Mouse (Mus musculus): ENCODE data around the gene Tspear. TPM values are rescaled to one million over a fixed set of nuclear protein-coding genes. Genes with fewer than 3 reads are reported as not detected.

Tspear gene
- 0.67 and 0.74 TPM in 2 replicates for polyA plus RNA-seq (2015; fragmentation: Nextera tagmentation; extraction: Ambion mirVana)

GRCm38 (mm10) chr10:77685895-77686664 is at the start of gene Tspear:
TSS of gene Tspear (plus strand) at chr10:77686569.
- peak within 1 kb of the TSS; percentile 45; the same call in 1 of the 2 replicates for H3K27ac ChIP-seq (replicated peaks)
- H3K36me3 ChIP-seq (ENCODE audit: control insufficient read depth, insufficient read depth, low read length), result no peaks in the 10 kb centered on the region
- peak within 1 kb of the TSS; percentile 27; the same call in 1 of the 2 replicates for H3K4me2 ChIP-seq (replicated peaks; ENCODE audit: low read depth)
- DNase-seq (ENCODE audit: low spot score) (peak; percentile 47), ATAC-seq (ENCODE audit: low FRiP score, low TSS enrichment) (peak; percentile 50; the same call in 1 of the 2 replicates)
- no peaks in the 10 kb centered on the region for H3K4me1 ChIP-seq (replicated peaks; ENCODE audit: control insufficient read depth, insufficient read depth)
- WGBS, result 6% methylated on average over 22 of the region's 22 CpGs
- TF ChIP-seq EP300 (optimal IDR thresholded peaks at IDR 0.05), result peak; percentile 39
- TF ChIP-seq CTCF (IDR thresholded peaks at IDR 0.05; ENCODE audit: low read depth), result no peak
- no peaks in the 10 kb centered on the region for H3K27me3 ChIP-seq (ENCODE audit: control insufficient read depth, insufficient read depth, low read length)
- H3K9me3 ChIP-seq (ENCODE audit: control insufficient read depth, low read length), result no peaks in the 10 kb centered on the region
- H3K4me3 ChIP-seq (ENCODE audit: low read depth, low read length), result no peak within 1 kb of the TSS
- H3K9ac ChIP-seq (ENCODE audit: low read length), result no peak within 1 kb of the TSS

- H3K36me3 ChIP-seq (ENCODE audit: control insufficient read depth, insufficient read depth, low read length), result peaks cover 14% of the 10 kb centered on the region
- H3K9ac ChIP-seq (ENCODE audit: low read length), result no peak overlapping the region
- no peak for ATAC-seq (ENCODE audit: low FRiP score, low TSS enrichment)
- 75% methylated on average over 6 of the region's 6 CpGs for WGBS
- no peak overlapping the region for H3K4me3 ChIP-seq (ENCODE audit: low read depth, low read length)
- no peaks in the 10 kb centered on the region for H3K9me3 ChIP-seq (ENCODE audit: control insufficient read depth, low read length)
- TF ChIP-seq CTCF (IDR thresholded peaks at IDR 0.05; ENCODE audit: low read depth) (no peak), EP300 (optimal IDR thresholded peaks at IDR 0.05) (no peak)
- no peak overlapping the region for H3K4me2 ChIP-seq (replicated peaks; ENCODE audit: low read depth)
- no peak for DNase-seq (ENCODE audit: low spot score)
- no peaks in the 10 kb centered on the region for H3K27me3 ChIP-seq (ENCODE audit: control insufficient read depth, insufficient read depth, low read length)
- H3K27ac ChIP-seq (replicated peaks), result no peak overlapping the region
- H3K4me1 ChIP-seq (replicated peaks; ENCODE audit: control insufficient read depth, insufficient read depth), result 0 out of 2 replicates have a peak, but pooled peaks cover 5% of the 10 kb centered on the region
Measured at GRCm38 (mm10) chr10:77638956-77639355, 47.4 kb upstream of the Tspear start.

GRCm38 (mm10) chr10:77643160-77643559 is 43.2 kb upstream of the Tspear start:
- Histone ChIP-seq H3K9ac (ENCODE audit: low read length) (no peak overlapping the region), H3K36me3 (ENCODE audit: control insufficient read depth, insufficient read depth, low read length) (peaks cover 35% of the 10 kb centered on the region), H3K27ac (replicated peaks) (no peak overlapping the region), H3K27me3 (ENCODE audit: control insufficient read depth, insufficient read depth, low read length) (no peaks in the 10 kb centered on the region), H3K4me2 (replicated peaks; ENCODE audit: low read depth) (no peak overlapping the region), H3K4me3 (ENCODE audit: low read depth, low read length) (no peak overlapping the region), H3K4me1 (replicated peaks; ENCODE audit: control insufficient read depth, insufficient read depth) (0 out of 2 replicates have a peak, but pooled peaks cover 3% of the 10 kb centered on the region), H3K9me3 (ENCODE audit: control insufficient read depth, low read length) (no peaks in the 10 kb centered on the region)
- DNase-seq (ENCODE audit: low spot score), result no peak
- TF ChIP-seq EP300 (optimal IDR thresholded peaks at IDR 0.05), result no peak
- no peak for TF ChIP-seq CTCF (IDR thresholded peaks at IDR 0.05; ENCODE audit: low read depth)
- WGBS, result 79% methylated on average over 7 of the region's 7 CpGs
- no peak for ATAC-seq (ENCODE audit: low FRiP score, low TSS enrichment)

- no peak overlapping the region for H3K9ac ChIP-seq (ENCODE audit: low read length)
- H3K4me3 ChIP-seq (ENCODE audit: low read depth, low read length), result no peak overlapping the region
- H3K9me3 ChIP-seq (ENCODE audit: control insufficient read depth, low read length), result no peaks in the 10 kb centered on the region
- H3K4me2 ChIP-seq (replicated peaks; ENCODE audit: low read depth), result no peak overlapping the region
- H3K27ac ChIP-seq (replicated peaks), result no peak overlapping the region
- H3K4me1 ChIP-seq (replicated peaks; ENCODE audit: control insufficient read depth, insufficient read depth), result no peaks in the 10 kb centered on the region
- DNase-seq (ENCODE audit: low spot score) (no peak), ATAC-seq (ENCODE audit: low FRiP score, low TSS enrichment) (no peak)
- 87% methylated on average over 5 of the region's 5 CpGs for WGBS
- TF ChIP-seq EP300 (optimal IDR thresholded peaks at IDR 0.05), result no peak
- TF ChIP-seq CTCF (IDR thresholded peaks at IDR 0.05; ENCODE audit: low read depth), result no peak
- H3K27me3 ChIP-seq (ENCODE audit: control insufficient read depth, insufficient read depth, low read length), result no peaks in the 10 kb centered on the region
- peaks cover 35% of the 10 kb centered on the region for H3K36me3 ChIP-seq (ENCODE audit: control insufficient read depth, insufficient read depth, low read length)
Measured at GRCm38 (mm10) chr10:77645571-77645970, 40.8 kb upstream of the Tspear start.

GRCm38 (mm10) chr10:77647461-77647860 is 38.9 kb upstream of the Tspear start:
- no peak for DNase-seq (ENCODE audit: low spot score)
- Histone ChIP-seq H3K4me2 (replicated peaks; ENCODE audit: low read depth) (no peak overlapping the region), H3K27me3 (ENCODE audit: control insufficient read depth, insufficient read depth, low read length) (no peaks in the 10 kb centered on the region), H3K36me3 (ENCODE audit: control insufficient read depth, insufficient read depth, low read length) (peaks cover 27% of the 10 kb centered on the region), H3K9me3 (ENCODE audit: control insufficient read depth, low read length) (no peaks in the 10 kb centered on the region), H3K27ac (replicated peaks) (no peak overlapping the region), H3K4me1 (replicated peaks; ENCODE audit: control insufficient read depth, insufficient read depth) (no peaks in the 10 kb centered on the region), H3K4me3 (ENCODE audit: low read depth, low read length) (no peak overlapping the region), H3K9ac (ENCODE audit: low read length) (no peak overlapping the region)
- no peak for TF ChIP-seq CTCF (IDR thresholded peaks at IDR 0.05; ENCODE audit: low read depth)
- no peak for TF ChIP-seq EP300 (optimal IDR thresholded peaks at IDR 0.05)
- ATAC-seq (ENCODE audit: low FRiP score, low TSS enrichment), result no peak
- WGBS, result 80% methylated on average over 1 of the region's 1 CpGs

- no peak overlapping the region for H3K4me2 ChIP-seq (replicated peaks; ENCODE audit: low read depth)
- H3K4me1 ChIP-seq (replicated peaks; ENCODE audit: control insufficient read depth, insufficient read depth), result no peaks in the 10 kb centered on the region
- H3K9ac ChIP-seq (ENCODE audit: low read length), result no peak overlapping the region
- no peaks in the 10 kb centered on the region for H3K27me3 ChIP-seq (ENCODE audit: control insufficient read depth, insufficient read depth, low read length)
- no peak overlapping the region for H3K4me3 ChIP-seq (ENCODE audit: low read depth, low read length)
- H3K27ac ChIP-seq (replicated peaks), result no peak overlapping the region
- DNase-seq (ENCODE audit: low spot score) (no peak), ATAC-seq (ENCODE audit: low FRiP score, low TSS enrichment) (no peak)
- 76% methylated on average over 8 of the region's 8 CpGs for WGBS
- H3K9me3 ChIP-seq (ENCODE audit: control insufficient read depth, low read length), result no peaks in the 10 kb centered on the region
- peaks cover 27% of the 10 kb centered on the region for H3K36me3 ChIP-seq (ENCODE audit: control insufficient read depth, insufficient read depth, low read length)
- no peak for TF ChIP-seq CTCF (IDR thresholded peaks at IDR 0.05; ENCODE audit: low read depth)
- no peak for TF ChIP-seq EP300 (optimal IDR thresholded peaks at IDR 0.05)
Measured at GRCm38 (mm10) chr10:77647901-77648300, 38.5 kb upstream of the Tspear start.

Data from stomach, postnatal 0 days (tissue).